Mouse (Mus musculus) spleen, postnatal 10 days (tissue): ENCODE data around the gene Disc1.

Source experiments
- DNase-seq, 2 experiments: peaks; one replicate each; pipeline ENCODE4 v3.0.0; 2021 to 2022; ENCODE audit warnings: low spot score in 2 of 2

The Disc1 gene

GRCm38 (mm10) chr8:125177958-125178357 is 124.0 kb downstream of the Disc1 start:
- DNase-seq = no peak

- DNase-seq = peak; percentile 57 to 83
These were observed 129.8 kb downstream of the Disc1 start for GRCm38 (mm10) chr8:125183548-125184451.

DNA sequence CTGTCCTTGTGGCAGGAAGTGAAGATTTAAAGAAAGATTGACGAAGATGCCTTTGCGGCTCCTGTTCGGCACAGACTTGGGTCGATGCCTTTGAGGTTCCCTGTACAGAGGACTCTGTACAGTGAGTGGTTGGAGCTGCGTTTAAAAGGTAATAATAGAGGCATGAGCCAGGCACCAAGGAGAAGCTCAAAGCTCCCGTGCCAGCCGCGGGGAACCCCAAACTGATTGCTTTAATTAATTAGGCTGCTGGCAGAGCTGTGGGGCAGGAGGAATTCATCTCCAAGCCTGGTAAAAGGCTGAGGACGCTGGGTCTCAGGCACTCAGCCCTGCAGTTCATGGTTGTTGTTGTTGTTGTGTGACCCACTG is 130.4 kb downstream of the Disc1 start:
- DNase-seq = no peak

DNA sequence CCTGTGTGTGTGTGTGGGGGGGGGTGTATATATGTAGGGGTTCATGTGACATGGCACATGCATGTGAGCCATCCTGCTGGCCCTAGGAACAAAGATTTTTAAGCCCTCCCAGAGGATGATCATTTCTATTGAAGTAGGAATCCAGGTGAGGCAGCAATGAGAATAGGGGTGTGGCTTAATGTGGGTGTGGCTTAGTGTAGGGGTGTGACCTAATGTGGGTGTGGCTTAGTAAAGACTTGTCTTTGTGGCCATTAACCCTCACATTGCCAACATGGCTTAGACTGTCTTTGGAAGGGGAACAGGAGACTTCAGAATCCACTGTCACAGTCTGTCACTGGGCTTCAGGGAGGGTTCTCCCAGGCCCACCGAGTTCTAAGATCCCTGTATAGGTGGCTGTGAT is 130.9 kb downstream of the Disc1 start:
- no peak for DNase-seq

DNA sequence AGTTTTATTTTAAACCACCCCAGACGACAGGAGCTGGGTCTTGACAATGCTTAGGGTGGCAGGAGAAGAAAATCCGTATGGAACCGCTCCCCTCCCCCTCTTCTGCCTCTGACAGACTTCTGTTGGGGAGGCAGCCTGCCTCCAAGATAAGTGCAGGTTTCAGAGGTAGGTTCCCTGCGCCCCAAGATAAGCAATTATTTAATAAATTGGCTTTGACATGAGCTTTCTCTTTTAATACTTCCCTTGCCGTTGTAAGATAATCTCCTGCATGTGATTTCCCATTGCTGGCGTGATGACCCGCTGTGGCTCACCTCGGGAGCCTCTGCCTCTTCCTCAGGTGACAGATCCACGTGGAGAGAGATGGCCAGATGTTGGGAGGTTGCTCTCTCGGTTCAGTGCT is 133.0 kb downstream of the Disc1 start:
- no peak for DNase-seq

- no peak for DNase-seq
These were observed 139.7 kb downstream of the Disc1 start for GRCm38 (mm10) chr8:125193701-125194100.

DNA sequence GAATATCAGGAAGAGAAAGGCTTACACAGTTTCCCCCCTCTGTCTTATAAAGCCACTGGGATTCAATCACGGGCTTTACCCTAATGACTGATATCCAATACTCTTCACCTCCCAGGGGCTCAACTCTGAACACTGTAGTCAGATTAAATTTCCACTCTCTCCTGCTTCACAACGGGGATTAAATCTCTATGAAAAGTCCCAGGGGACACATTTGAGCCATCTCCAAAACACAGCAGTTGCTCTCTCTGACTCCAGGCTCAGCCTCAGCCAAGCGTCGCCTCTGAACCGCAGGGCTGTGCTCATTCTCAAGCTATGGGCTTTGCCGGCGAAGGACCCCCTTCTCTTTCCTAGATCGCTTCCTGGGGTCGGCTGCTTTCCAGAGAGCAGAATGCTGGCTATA is 141.1 kb downstream of the Disc1 start:
- DNase-seq = no peak

GRCm38 (mm10) chr8:125196573-125197094 is 142.6 kb downstream of the Disc1 start:
- no peak for DNase-seq

- DNase-seq = no peak
These were observed 143.5 kb downstream of the Disc1 start for GRCm38 (mm10) chr8:125197341-125198002.

GRCm38 (mm10) chr8:125198420-125199196 is 144.6 kb downstream of the Disc1 start:
- DNase-seq = no peak

DNA sequence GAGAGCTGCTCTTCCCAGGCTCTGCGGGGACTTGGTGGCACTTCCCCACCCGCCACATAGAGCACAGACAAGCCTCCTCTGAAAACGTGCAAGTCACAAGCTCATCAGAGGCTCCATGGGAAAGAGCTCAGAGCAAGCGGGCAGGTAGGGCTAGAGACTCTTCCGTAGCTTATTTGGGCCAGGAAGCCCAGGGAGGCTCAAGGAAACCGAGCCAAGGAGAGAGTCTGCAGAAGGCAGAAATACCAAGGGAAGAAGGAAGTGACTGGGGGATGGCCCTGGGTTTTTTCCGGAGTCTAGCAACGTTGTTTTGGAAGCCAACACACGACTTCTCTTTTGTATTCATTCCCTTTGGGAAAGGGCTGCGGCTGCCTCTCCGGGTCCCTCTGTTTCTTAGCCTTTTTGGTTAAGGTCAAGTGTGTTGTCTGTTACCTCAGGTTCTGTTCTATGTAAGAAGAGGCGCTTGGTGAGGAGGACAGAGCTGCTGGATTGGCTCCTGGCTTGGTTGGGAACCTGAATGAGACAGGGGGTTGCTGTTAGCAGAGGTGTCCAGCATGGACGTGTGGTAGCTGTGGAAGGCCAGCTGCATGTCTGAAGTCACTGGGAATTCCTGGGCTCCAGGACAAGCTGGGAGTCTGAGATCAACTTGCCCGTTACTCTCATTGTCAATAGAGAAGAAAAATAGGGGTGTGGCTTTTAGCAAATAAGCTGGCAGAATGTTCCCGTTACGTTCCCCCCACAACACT is 145.4 kb downstream of the Disc1 start:
- DNase-seq = no peak

DNA sequence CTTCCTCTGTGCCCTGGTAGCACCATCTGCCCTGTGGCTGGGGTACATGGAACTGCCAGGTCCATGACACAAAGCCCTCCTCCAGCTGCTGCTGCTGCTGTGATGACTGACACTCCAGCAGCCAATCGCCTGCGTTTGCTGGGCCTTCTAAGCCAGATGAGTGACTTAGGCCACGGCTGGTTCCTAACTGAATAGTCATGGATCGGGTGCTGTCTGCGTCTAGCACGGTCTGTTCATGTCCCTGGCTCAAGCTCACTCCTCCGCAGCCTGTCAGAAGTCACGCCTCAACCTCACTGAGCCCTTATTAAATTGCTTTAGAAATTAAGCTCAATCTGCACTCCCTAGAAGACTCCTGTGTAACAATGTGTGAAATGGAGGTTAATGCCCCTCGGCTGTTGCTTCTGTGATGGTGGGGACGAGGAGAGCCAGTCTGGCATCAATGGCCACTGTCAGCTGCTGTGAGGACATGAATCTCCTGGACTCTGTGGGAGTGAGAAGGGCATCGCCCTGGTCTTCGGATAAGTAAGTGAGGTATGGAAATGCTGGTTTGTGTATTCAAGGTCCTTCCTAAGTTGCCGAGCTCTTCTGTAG is 146.4 kb downstream of the Disc1 start:
- no peak for DNase-seq

DNA sequence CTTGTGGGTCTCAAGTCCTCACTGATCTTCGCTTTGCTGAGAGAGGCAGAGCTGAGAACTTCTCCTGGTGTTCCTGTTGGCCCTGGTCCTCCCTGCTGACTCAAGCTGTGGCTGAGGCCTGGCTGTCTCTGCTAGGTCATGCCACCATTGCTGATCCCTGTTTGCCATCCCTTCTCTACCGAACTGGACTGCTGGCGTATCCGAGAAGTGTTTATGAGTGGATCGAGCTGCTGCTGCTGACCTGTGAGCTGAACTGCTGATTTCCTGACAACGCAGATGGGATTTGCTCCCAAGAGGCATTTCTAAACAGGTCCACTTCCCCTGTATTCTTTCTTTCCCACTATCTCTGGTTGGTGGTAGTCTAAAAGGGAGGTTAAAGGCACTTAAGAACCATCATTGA is 147.7 kb downstream of the Disc1 start:
- DNase-seq = no peak

- no peak for DNase-seq
These were observed 149.0 kb downstream of the Disc1 start for GRCm38 (mm10) chr8:125203016-125203415.

- DNase-seq = no peak
These were observed 151.6 kb downstream of the Disc1 start for GRCm38 (mm10) chr8:125205556-125205955.

GRCm38 (mm10) chr8:125206391-125206790 is 152.4 kb downstream of the Disc1 start:
- no peak for DNase-seq

DNA sequence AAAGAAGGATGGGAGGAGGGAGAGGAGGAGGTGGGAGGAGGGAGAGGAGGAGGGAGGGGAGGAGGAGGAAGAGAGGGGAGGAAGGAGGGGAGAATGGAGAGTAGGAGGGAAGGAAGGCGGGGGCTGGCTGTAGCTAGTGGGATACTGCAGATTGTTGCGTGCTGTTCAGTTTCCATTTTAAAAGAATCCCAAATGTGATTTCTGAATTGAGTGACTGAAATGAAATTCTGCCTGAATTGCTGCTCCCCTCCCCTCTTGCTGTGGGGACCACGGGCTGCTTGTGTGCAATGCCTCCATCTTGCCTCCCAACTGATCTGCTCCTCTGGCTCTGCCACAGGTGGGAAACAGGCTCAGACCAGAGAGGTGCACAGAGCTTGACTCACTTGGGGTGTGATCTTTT is 153.0 kb downstream of the Disc1 start:
- no peak for DNase-seq

DNA sequence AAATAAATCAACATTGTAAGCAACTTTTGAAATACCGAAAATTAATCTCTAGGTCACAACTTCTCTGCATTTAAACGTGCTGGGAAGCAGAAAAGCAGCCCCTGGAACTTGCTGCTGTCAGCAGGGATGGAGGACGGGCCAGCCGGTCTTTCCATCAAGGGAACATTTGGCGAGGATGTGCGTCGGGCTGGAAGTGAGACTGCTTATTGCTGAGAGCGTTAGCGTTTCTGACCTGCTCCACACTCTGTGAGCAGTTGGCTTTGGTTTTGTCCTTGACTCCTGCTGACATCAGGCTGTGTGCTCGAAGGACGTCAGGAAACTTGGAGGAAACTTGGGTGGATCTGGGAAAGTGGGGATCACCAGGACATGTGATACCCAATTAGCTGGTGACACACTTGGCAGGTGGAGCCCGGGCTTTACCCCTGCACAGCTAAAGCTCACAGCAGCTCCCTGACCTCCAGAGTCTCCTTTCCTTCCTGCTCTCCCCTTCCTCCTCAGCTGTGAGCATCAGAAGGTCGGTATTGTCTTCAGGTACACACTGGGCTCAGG is 158.7 kb downstream of the Disc1 start:
- no peak for DNase-seq

DNA sequence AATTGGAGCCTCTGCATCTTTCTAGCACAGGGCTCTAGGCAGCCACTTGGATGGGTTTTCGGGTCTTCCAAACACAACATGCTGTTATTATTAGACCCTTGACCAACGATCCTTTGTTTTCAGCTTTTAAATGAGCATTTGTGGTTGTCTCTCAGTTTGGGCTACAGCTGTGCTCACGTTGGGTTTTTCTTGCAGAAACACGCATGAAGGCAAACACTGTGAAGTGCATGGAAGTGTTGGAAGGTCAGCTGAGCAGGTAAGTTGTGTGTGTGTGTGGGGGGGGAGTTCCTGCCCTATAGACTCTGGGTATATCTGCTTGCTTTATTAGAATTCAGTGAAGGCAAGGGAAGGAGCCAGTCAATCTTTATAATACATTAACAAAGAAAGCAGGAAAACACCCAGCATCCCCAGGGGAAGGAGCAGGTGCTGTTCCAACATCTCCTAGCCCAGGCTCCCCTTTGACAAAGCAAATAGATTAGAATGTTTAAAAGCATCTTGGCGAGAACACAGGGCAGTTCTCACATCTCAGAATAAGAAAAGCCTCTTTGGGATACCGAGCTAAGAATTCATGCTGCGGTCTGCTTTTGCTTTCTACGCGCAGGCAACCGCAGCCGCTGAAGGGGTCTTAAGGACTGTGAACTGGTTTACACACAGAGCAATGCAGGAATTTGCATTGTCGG is 164.0 kb downstream of the Disc1 start:
- no peak for DNase-seq

DNA sequence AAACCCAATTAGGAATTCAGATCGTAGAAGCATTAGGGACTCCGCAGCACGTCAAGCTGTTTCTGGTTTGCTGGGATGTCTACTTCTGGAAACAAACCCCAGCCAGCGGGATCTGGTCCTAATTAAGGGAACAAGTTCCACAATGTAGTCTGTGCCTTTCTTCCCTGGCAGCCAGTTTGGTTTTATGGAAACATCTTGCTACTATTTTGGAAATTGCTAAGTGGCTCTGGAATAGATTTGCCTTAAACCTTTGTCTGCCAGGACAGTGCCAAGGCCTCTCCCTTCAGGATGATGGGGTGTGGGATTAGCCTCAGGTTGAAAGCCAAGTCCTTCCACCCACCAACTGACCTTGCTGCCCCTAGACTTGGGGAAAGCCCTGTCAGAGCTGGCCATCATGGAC is 164.7 kb downstream of the Disc1 start:
- DNase-seq = no peak
